ENCODE assay signal across 9 mouse cellular contexts in genomic region chr12:27248545-27248855, GRCm38 (mm10).
DNase-seq lines count a peak whose midpoint lies in the region; ATAC-seq lines count a peak whose summit lies in the region.
"Had no signal": no experiment of that assay in that cellular context is flagged by ENCODE, and none has a peak within 500 bp of the region (broad histone marks: within the 10 kb centered on the region; RNA-seq: fewer than 3 reads in every experiment).

No protein-coding gene starts in this region.

- no peaks in the 10 kb centered on the region for H3K9me3 ChIP-seq in hindbrain, embryonic 11.5 days (ENCODE audit: control insufficient read depth, low read length)
- H3K9me3 ChIP-seq in midbrain, embryonic 12.5 days, result no peaks in the 10 kb centered on the region

- 0 out of 2 replicates have a peak, but pooled peaks have one; percentile 30 for ATAC-seq in hindbrain, embryonic 11.5 days (ENCODE audit: low FRiP score)
- ATAC-seq in midbrain, embryonic 12.5 days (ENCODE audit: low FRiP score, low read depth), result peak; percentile 92

- 0 out of 2 replicates have a peak overlapping the region, but pooled peaks have one; percentile 2 for H3K4me2 ChIP-seq in hindbrain, embryonic 11.5 days (replicated peaks; ENCODE audit: low read depth, low read length)
- peak overlapping the region; percentile 12; the same call in 1 of the 2 replicates for H3K4me2 ChIP-seq in midbrain, embryonic 12.5 days (replicated peaks)

- peaks cover 5% of the 10 kb centered on the region; the same call in 1 of the 2 replicates for H3K4me1 ChIP-seq in hindbrain, embryonic 11.5 days (replicated peaks; ENCODE audit: control insufficient read depth, insufficient read depth, low read length)
- H3K4me1 ChIP-seq in midbrain, embryonic 12.5 days, result peaks cover 19% of the 10 kb centered on the region

- peak overlapping the region; percentile 11; the same call in 1 of the 2 replicates for H3K27ac ChIP-seq in hindbrain, embryonic 11.5 days (ENCODE audit: low read depth, low read length)
- H3K27ac ChIP-seq in midbrain, embryonic 12.5 days (replicated peaks), result peak overlapping the region; percentile 83

- H3K36me3 ChIP-seq in hindbrain, embryonic 11.5 days (ENCODE audit: control insufficient read depth, insufficient read depth, low read length), result no peaks in the 10 kb centered on the region
- H3K36me3 ChIP-seq in midbrain, embryonic 12.5 days, result no peaks in the 10 kb centered on the region

- no peak overlapping the region for H3K9ac ChIP-seq in hindbrain, embryonic 11.5 days (ENCODE audit: low read depth, low read length)
- no peak overlapping the region; the same call in 1 of the 2 replicates for H3K9ac ChIP-seq in midbrain, embryonic 12.5 days (replicated peaks)

- no peaks in the 10 kb centered on the region for H3K27me3 ChIP-seq in hindbrain, embryonic 11.5 days (ENCODE audit: control insufficient read depth, insufficient read depth, low read length)
- no peaks in the 10 kb centered on the region for H3K27me3 ChIP-seq in midbrain, embryonic 12.5 days

- DNase-seq in cerebellum, postnatal 25 days, result peak; percentile 10 to 38
- no peak for DNase-seq in cerebellum, adult 11 months
- peak; percentile 63 for DNase-seq in hindbrain, embryonic 11.5 days (ENCODE audit: low spot score)
- DNase-seq in right cerebral cortex, postnatal 25 days, result peak; percentile 22
- no peak for DNase-seq in spleen, adult 18-20 months
- no peak for DNase-seq in urinary bladder, postnatal 4 days (ENCODE audit: low spot score in 2 of 2)
- no peak for DNase-seq in heart, adult 11 months
- DNase-seq: lung, postnatal 14 days had no signal

- no peak overlapping the region for H3K4me3 ChIP-seq in hindbrain, embryonic 11.5 days (ENCODE audit: low read depth, low read length)
- H3K4me3 ChIP-seq in midbrain, embryonic 12.5 days, result no peak overlapping the region

- 36% methylated on average over 3 of the region's 3 CpGs for WGBS in hindbrain, embryonic 11.5 days
- 5% methylated on average over 3 of the region's 3 CpGs for WGBS in midbrain, embryonic 12.5 days

Comparison
In these comparisons a context has a peak if more than half of its experiments do, and no peak if none do; other contexts are left out.
1. DNase-seq: peak in cerebellum, postnatal 25 days (2 of 2), hindbrain, embryonic 11.5 days (single experiment) and right cerebral cortex, postnatal 25 days (single experiment); none in cerebellum, adult 11 months (single experiment), spleen, adult 18-20 months (0 of 2), urinary bladder, postnatal 4 days (0 of 2) and heart, adult 11 months (single experiment).